Mouse (Mus musculus): ENCODE data around the gene Gm3298.
"Not testable (repeated sequence)": the region's sequence is repeated elsewhere in the genome, so short reads cannot be mapped to it uniquely, and the experiment has no call there.

Gm3298 gene

GRCm38 (mm10) chr14:5015591-5015990 is at the start of gene Gm3298:
TSS of gene Gm3298 (plus strand) at chr14:5015891.
- DNase-seq (ENCODE audit: low spot score): not testable (repeated sequence)

GRCm38 (mm10) chr14:4983635-4984034 is 32.1 kb upstream of the Gm3298 start, which contains the start of gene Gm8297:
TSS of gene Gm8297 (plus strand) at chr14:4983935.
- DNase-seq (ENCODE audit: low spot score): not testable (repeated sequence)

- DNase-seq (ENCODE audit: low spot score): not testable (repeated sequence)
Measured at GRCm38 (mm10) chr14:5050329-5050728, 34.6 kb downstream of the Gm3298 start, which contains the start of gene 4930555G01Rik. TSS of gene 4930555G01Rik (plus strand) at chr14:5050629.
